Mouse (Mus musculus) thymus, adult 2 months (tissue): ENCODE results near the gene Prpmp5. TPM values are rescaled to one million over a fixed set of nuclear protein-coding genes. Genes with fewer than 3 reads are reported as not detected.
"Not testable (repeated sequence)": the region's sequence is repeated elsewhere in the genome, so short reads cannot be mapped to it uniquely, and the experiment has no call there.

Experiments used
- DNase-seq: peaks from one replicate; pipeline ENCODE4 v3.0.0; 2021
- H3K27ac ChIP-seq: fragments of 200-500 bp; 2 replicates; pipeline ENCODE4 v1.5.1; 2012; ENCODE audit warnings: low read length, control low read depth; ENCODE audit not compliant: control insufficient read depth, insufficient read depth
- H3K27me3 ChIP-seq: fragments of 200-500 bp; 2 replicates; pipeline ENCODE4 v1.6.1; 2012; ENCODE audit warnings: mild to moderate bottlenecking, low read length, moderate library complexity, mixed read lengths; ENCODE audit not compliant: control insufficient read depth, insufficient read depth
- H3K36me3 ChIP-seq: fragments of 200-500 bp; 2 replicates; pipeline ENCODE4 v1.6.1; 2012; ENCODE audit warnings: mild to moderate bottlenecking, low read length, moderate library complexity; ENCODE audit not compliant: control insufficient read depth, insufficient read depth
- H3K4me1 ChIP-seq: fragments of 200-500 bp; replicated peaks from 2 replicates; pipeline ENCODE4 v1.6.1; 2012; ENCODE audit warnings: low read length; ENCODE audit not compliant: control insufficient read depth, insufficient read depth
- H3K4me3 ChIP-seq: fragments of 200-500 bp; 2 replicates; pipeline ENCODE4 v1.5.1; 2012; ENCODE audit warnings: mild to moderate bottlenecking, low read length, control low read depth, moderate library complexity; ENCODE audit not compliant: control insufficient read depth, insufficient read depth
- WGBS: fragments of 180-500 bp; shearing (Covaris S2); methylation state at CpG from one replicate; pipeline ENCODE4 v1.1.7; 2018; 5-methylcytosine and 5-hydroxymethylcytosine counted together
- polyA plus RNA-seq: library from polyadenylated mRNA; depleted of rRNA; stranded (reverse); fragments of >200 nt; gene quantifications from 2 replicates; pipeline ENCODE4 v1.2.3, GENCODE M21; 2012; rRNA removed

Prpmp5 gene
- not detected in 2 replicates for polyA plus RNA-seq

- not testable (repeated sequence) for H3K27ac ChIP-seq, DNase-seq, H3K4me1 ChIP-seq, H3K4me3 ChIP-seq, H3K36me3 ChIP-seq, H3K27me3 ChIP-seq
Measured at GRCm38 (mm10) chr6:132314657-132315056, at the start of gene Prpmp5. TSS of gene Prpmp5 (minus strand) at chr6:132314757.

GRCm38 (mm10) chr6:132364034-132364433 is 49.5 kb upstream of the Prpmp5 start, which contains the start of gene Gm8882:
TSS of gene Gm8882 (minus strand) at chr6:132364134.
- H3K36me3 ChIP-seq, H3K27ac ChIP-seq, H3K4me1 ChIP-seq, H3K4me3 ChIP-seq, H3K27me3 ChIP-seq, DNase-seq: not testable (repeated sequence)
- WGBS: 64% methylated on average over 1 of the region's 1 CpGs

Other genes starting within 250 kb of the Prpmp5 start
- not detected in 2 replicates for gene Prb1, start 104.2 kb downstream of the Prpmp5 start, polyA plus RNA-seq
- gene Gm8882, start 49.4 kb upstream of the Prpmp5 start, polyA plus RNA-seq: not detected in 2 replicates